Mouse (Mus musculus) liver, adult (tissue): ENCODE measurements around the gene Gal3st3.
"Not testable (repeated sequence)": the region's sequence is repeated elsewhere in the genome, so short reads cannot be mapped to it uniquely, and the experiment has no call there.

Source experiments
- GATA4 ChIP-seq: IDR thresholded peaks from 2 replicates; pipeline ENCODE4 v1.6.1; 2014; ENCODE audit warnings: mild to moderate bottlenecking, low read length; ENCODE audit not compliant: insufficient replicate concordance

Gene Gal3st3

GRCm38 (mm10) chr19:5345297-5346131 is 47.4 kb downstream of the Gal3st3 start:
- no peak for TF ChIP-seq GATA4

DNA sequence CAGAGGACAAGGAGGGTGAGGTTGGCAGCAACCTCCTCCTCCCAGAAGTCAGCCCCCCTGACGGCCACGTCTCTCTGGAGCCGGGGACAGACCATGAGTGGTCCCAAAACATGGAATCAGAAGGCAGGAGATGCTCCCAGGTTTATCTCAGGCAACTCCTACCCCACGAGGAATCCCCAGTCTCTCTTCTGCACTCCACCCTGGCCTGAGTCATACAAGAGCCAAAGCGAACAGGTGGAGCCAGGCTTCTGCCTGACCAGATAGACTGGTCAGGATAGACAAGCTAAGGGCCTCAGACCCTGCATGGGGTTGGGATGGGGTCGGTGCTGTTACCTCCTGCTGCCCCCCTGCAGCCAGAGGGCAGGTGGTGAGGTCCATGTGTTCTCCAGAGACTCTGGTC is 49.9 kb downstream of the Gal3st3 start:
- no peak for TF ChIP-seq GATA4

- no peak for TF ChIP-seq GATA4
Observed at GRCm38 (mm10) chr19:5348526-5349501, 50.7 kb downstream of the Gal3st3 start.

- not testable (repeated sequence) for TF ChIP-seq GATA4
Observed at GRCm38 (mm10) chr19:5349502-5349873, 51.4 kb downstream of the Gal3st3 start, which contains the start of gene Cst6. Gene Cst6, minus strand, starts transcription at chr19:5349574.

DNA sequence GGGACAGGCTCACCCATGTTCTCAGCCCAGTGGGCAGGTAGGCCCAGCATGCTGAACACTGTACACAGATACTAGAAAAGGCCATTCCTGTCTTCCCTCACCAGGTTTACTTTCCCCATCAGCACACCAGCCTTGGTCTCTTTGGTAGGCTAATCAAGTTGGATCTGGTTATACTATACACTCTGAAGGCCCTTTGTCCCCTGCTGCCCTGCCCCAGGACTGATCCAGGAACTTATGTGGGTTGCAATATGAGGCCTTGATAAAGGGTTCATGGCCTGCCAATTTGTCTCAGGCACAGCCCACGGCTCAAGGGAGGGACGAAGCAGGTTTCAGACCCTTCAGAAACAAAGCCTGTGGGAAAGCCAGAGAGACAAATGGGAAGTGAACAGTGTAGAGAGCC is 55.5 kb downstream of the Gal3st3 start:
- TF ChIP-seq GATA4 = no peak

- TF ChIP-seq GATA4 = no peak
Observed at GRCm38 (mm10) chr19:5356080-5356479, 57.9 kb downstream of the Gal3st3 start.
